Mouse (Mus musculus): Measurements from ENCODE around the gene Syncrip.
"Not testable (repeated sequence)": the region's sequence is repeated elsewhere in the genome, so short reads cannot be mapped to it uniquely, and the experiment has no call there.

- not testable (repeated sequence) for TF ChIP-seq CTCF (IDR thresholded peaks at IDR 0.05; ENCODE audit: insufficient read depth, low read length); POLR2A (IDR thresholded peaks at IDR 0.05; ENCODE audit: borderline replicate concordance, extremely low read depth, low read depth, low read length)
Observed at GRCm38 (mm10) chr9:88461017-88461416, 21.4 kb downstream of the Syncrip start.
